Mouse (Mus musculus) left cerebral cortex, adult 18-20 months (tissue): Measurements from ENCODE around the gene Poln. TPM values are rescaled to one million over a fixed set of nuclear protein-coding genes. Genes with fewer than 3 reads are reported as not detected.
A peak's percentile ranks its signal among the peaks of the same experiment; 100 is the strongest.

Experiments used
- DNase-seq, 2 experiments: peaks; one replicate each; pipeline ENCODE4 v3.0.0; 2021 to 2022; ENCODE audit warnings: low spot score in 2 of 2, mixed read lengths in 1 of 2
- total RNA-seq, 2 experiments: library from RNA; stranded (reverse); gene quantifications; 2 replicates each; pipeline ENCODE4 v1.2.3; 2021

Poln gene
- total RNA-seq, 2 experiments from 2014 or later: 1.6 TPM

GRCm38 (mm10) chr5:33994671-33995625 is 174.3 kb downstream of the Poln start:
- peak; percentile 73 to 75 for DNase-seq

- peak; percentile 91 for DNase-seq
Observed at GRCm38 (mm10) chr5:33983309-33984121, 185.7 kb downstream of the Poln start, which contains the start of gene Gm1673. Gm1673 (plus strand) TSS chr5:33983433.

- DNase-seq: no peak
Observed at GRCm38 (mm10) chr5:33982731-33983259, 186.5 kb downstream of the Poln start.

- DNase-seq: no peak
Observed at GRCm38 (mm10) chr5:33976267-33976666, 193.0 kb downstream of the Poln start.

GRCm38 (mm10) chr5:33974736-33975135 is 194.5 kb downstream of the Poln start:
- DNase-seq: no peak

- DNase-seq: no peak
Observed at GRCm38 (mm10) chr5:33959382-33959781, 209.9 kb downstream of the Poln start.

Other genes starting within 250 kb of the Poln start
- 10 to 100 TPM; 20.9 to 23.0 TPM for gene Nelfa, start 233.0 kb downstream of the Poln start, total RNA-seq
- gene Gm1673, start 186.0 kb downstream of the Poln start, total RNA-seq: 10 to 100 TPM; 81.6 to 83.0 TPM
- 100 to 1,000 TPM; 208 to 236 TPM for gene Nat8l, start 173.5 kb downstream of the Poln start, total RNA-seq
- gene Haus3, start 79 bp upstream of the Poln start, total RNA-seq: 1 to 10 TPM; 7.8 to 8.6 TPM
- gene Mxd4, start 18.3 kb upstream of the Poln start, total RNA-seq: 10 to 100 TPM; 74.0 to 80.4 TPM
- gene Zfyve28, start 119.0 kb upstream of the Poln start, total RNA-seq: 10 to 100 TPM; 48.2 to 55.0 TPM
- gene Cfap99, start 119.2 kb upstream of the Poln start, total RNA-seq: 1 to 10 TPM; 1.1 to 1.2 TPM
- gene Rnf4, start 166.8 kb upstream of the Poln start, total RNA-seq: 10 to 100 TPM; 88.0 to 89.5 TPM
- gene Fam193a, start 200.5 kb upstream of the Poln start, total RNA-seq: 10 to 100 TPM; 41.1 to 42.3 TPM